Mouse (Mus musculus) hindbrain, embryonic 11.5 days (tissue): ENCODE results near the gene Phf14. TPM values are rescaled to one million over a fixed set of nuclear protein-coding genes. Genes with fewer than 3 reads are reported as not detected.
A peak's percentile ranks its signal among the peaks of the same experiment; 100 is the strongest.

Source experiments
- ATAC-seq: fragments of 200-750 bp; cut with Nextera tagmentation; 2 replicates; pipeline ENCODE4 v1.8.0; 2017; ENCODE audit warnings: mild to moderate bottlenecking, moderate TSS enrichment, moderate library complexity; ENCODE audit not compliant: low FRiP score
- DNase-seq: peaks from one replicate; pipeline ENCODE4 v3.0.0-alpha.2; 2015; ENCODE audit warnings: low spot score
- H3K27ac ChIP-seq: fragments of 300-500 bp; sonication (generic); 2 replicates; pipeline ENCODE4 v1.5.1; 2014; ENCODE audit warnings: mild to moderate bottlenecking, low read depth, low read length
- H3K27me3 ChIP-seq: fragments of 300-500 bp; sonication (generic); 2 replicates; pipeline ENCODE4 v1.6.1; 2014; ENCODE audit warnings: mild to moderate bottlenecking, low read length, moderate library complexity, mixed read lengths; ENCODE audit not compliant: control insufficient read depth, insufficient read depth
- H3K36me3 ChIP-seq: fragments of 300-500 bp; sonication (generic); 2 replicates; pipeline ENCODE4 v1.6.1; 2014; ENCODE audit warnings: mild to moderate bottlenecking, low read length, moderate library complexity, mixed read lengths; ENCODE audit not compliant: control insufficient read depth, insufficient read depth
- H3K4me1 ChIP-seq: fragments of 300-500 bp; sonication (generic); replicated peaks from 2 replicates; pipeline ENCODE4 v1.6.1; 2014; ENCODE audit warnings: low read length, mixed read lengths; ENCODE audit not compliant: control insufficient read depth, insufficient read depth
- H3K4me2 ChIP-seq: fragments of 300-500 bp; sonication (generic); replicated peaks from 2 replicates; pipeline ENCODE4 v1.6.1; 2014; ENCODE audit warnings: mild to moderate bottlenecking, low read depth, low read length
- H3K4me3 ChIP-seq: fragments of 300-500 bp; sonication (generic); 2 replicates; pipeline ENCODE4 v1.5.1; 2014; ENCODE audit warnings: low read depth, low read length
- H3K9ac ChIP-seq: fragments of 300-500 bp; sonication (generic); 2 replicates; pipeline ENCODE4 v1.6.1; 2014; ENCODE audit warnings: low read depth, low read length
- H3K9me3 ChIP-seq: fragments of 300-500 bp; sonication (generic); 2 replicates; pipeline ENCODE4 v1.6.1; 2016; ENCODE audit warnings: low read length; ENCODE audit not compliant: control insufficient read depth
- WGBS: fragments of 180-500 bp; shearing (Covaris S2); extraction: QIAGEN DNeasy Blood & Tissue Kit; methylation state at CpG from one replicate; pipeline ENCODE4 v1.1.7; 2014; 5-methylcytosine and 5-hydroxymethylcytosine counted together
- polyA plus RNA-seq: library from polyadenylated mRNA; unstranded; fragments of >200 nt; fragmentation: Nextera tagmentation; extraction: Ambion mirVana; gene quantifications from 2 replicates; pipeline ENCODE4 v1.2.1, GENCODE M21; 2014

Gene Phf14
- polyA plus RNA-seq, 1 experiment from 2014 or later: 121 TPM

GRCm38 (mm10) chr6:12084721-12085120 lies 177.1 kb downstream of the Phf14 start:
- no peaks in the 10 kb centered on the region for H3K9me3 ChIP-seq
- H3K27ac ChIP-seq: no peak overlapping the region
- no peaks in the 10 kb centered on the region for H3K4me1 ChIP-seq
- no peaks in the 10 kb centered on the region for H3K27me3 ChIP-seq
- ATAC-seq (no peak), DNase-seq (no peak)
- WGBS: 84% methylated on average over 5 of the region's 5 CpGs
- H3K4me2 ChIP-seq: no peak overlapping the region
- no peaks in the 10 kb centered on the region for H3K36me3 ChIP-seq
- H3K4me3 ChIP-seq: no peak overlapping the region
- no peak overlapping the region for H3K9ac ChIP-seq

GRCm38 (mm10) chr6:12089439-12089992 lies 181.9 kb downstream of the Phf14 start:
- no peak overlapping the region for H3K27ac ChIP-seq
- H3K4me1 ChIP-seq: no peaks in the 10 kb centered on the region
- no peaks in the 10 kb centered on the region for H3K9me3 ChIP-seq
- no peak overlapping the region for H3K9ac ChIP-seq
- H3K4me2 ChIP-seq: no peak overlapping the region
- WGBS: 64% methylated on average over 3 of the region's 3 CpGs
- no peak for DNase-seq
- H3K36me3 ChIP-seq: no peaks in the 10 kb centered on the region
- H3K4me3 ChIP-seq: no peak overlapping the region
- H3K27me3 ChIP-seq: no peaks in the 10 kb centered on the region
- no peak; the same call in 1 of the 2 replicates for ATAC-seq

- H3K36me3 ChIP-seq: no peaks in the 10 kb centered on the region
- H3K9me3 ChIP-seq: no peaks in the 10 kb centered on the region
- no peak for DNase-seq
- H3K27me3 ChIP-seq: no peaks in the 10 kb centered on the region
- H3K9ac ChIP-seq: no peak overlapping the region
- 88% methylated on average over 1 of the region's 1 CpGs for WGBS
- ATAC-seq: no peak
- H3K27ac ChIP-seq: no peak overlapping the region
- no peak overlapping the region for H3K4me3 ChIP-seq
- H3K4me2 ChIP-seq: no peak overlapping the region
- no peaks in the 10 kb centered on the region for H3K4me1 ChIP-seq
These were observed 188.1 kb downstream of the Phf14 start for GRCm38 (mm10) chr6:12095716-12096115.

- H3K4me2 ChIP-seq: no peak overlapping the region
- H3K27me3 ChIP-seq: no peaks in the 10 kb centered on the region
- ATAC-seq (no peak), DNase-seq (no peak)
- no peak overlapping the region for H3K9ac ChIP-seq
- no peak overlapping the region for H3K4me3 ChIP-seq
- H3K27ac ChIP-seq: no peak overlapping the region
- WGBS: 45% methylated on average over 4 of the region's 4 CpGs
- no peaks in the 10 kb centered on the region for H3K9me3 ChIP-seq
- no peaks in the 10 kb centered on the region for H3K4me1 ChIP-seq
- no peaks in the 10 kb centered on the region for H3K36me3 ChIP-seq
These were observed 189.5 kb downstream of the Phf14 start for GRCm38 (mm10) chr6:12097125-12097524.

DNA sequence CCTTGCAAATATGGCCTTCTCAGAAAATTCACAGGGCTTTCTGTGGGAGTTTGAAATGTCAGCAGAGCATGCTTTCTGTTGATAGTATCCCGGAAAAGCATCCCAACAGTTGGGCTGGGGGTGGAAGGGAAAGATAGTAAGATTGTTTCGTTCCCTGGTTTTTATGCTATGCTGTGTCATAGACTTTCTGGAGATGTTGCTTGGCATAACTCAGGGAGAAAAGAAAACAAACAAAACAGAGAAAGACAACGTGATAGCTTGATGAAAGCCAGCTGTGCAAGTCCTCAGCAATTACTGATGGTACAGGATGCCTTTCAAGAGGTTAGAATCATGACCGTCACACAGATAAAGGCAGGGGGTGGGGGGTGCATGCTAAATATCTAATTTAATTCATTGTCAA lies 197.5 kb downstream of the Phf14 start:
- ATAC-seq: no peak
- 76% methylated on average over 4 of the region's 4 CpGs for WGBS
- no peak overlapping the region for H3K27ac ChIP-seq

GRCm38 (mm10) chr6:12107326-12107725 lies 199.7 kb downstream of the Phf14 start:
- no peaks in the 10 kb centered on the region for H3K27me3 ChIP-seq
- H3K4me3 ChIP-seq: no peak overlapping the region
- ATAC-seq: no peak
- H3K4me2 ChIP-seq: no peak overlapping the region
- H3K4me1 ChIP-seq: no peaks in the 10 kb centered on the region
- H3K9ac ChIP-seq: no peak overlapping the region
- H3K9me3 ChIP-seq: no peaks in the 10 kb centered on the region
- H3K27ac ChIP-seq: no peak overlapping the region
- no peaks in the 10 kb centered on the region for H3K36me3 ChIP-seq
- DNase-seq: no peak
- 66% methylated on average over 10 of the region's 10 CpGs for WGBS

More for the DNA sequence above, 197.5 kb downstream of the Phf14 start:
- H3K36me3 ChIP-seq: no peaks in the 10 kb centered on the region
- H3K9ac ChIP-seq: no peak overlapping the region
- no peaks in the 10 kb centered on the region for H3K9me3 ChIP-seq
- H3K4me2 ChIP-seq: no peak overlapping the region
- no peaks in the 10 kb centered on the region for H3K27me3 ChIP-seq
- no peaks in the 10 kb centered on the region for H3K4me1 ChIP-seq
- H3K4me3 ChIP-seq: no peak overlapping the region
- DNase-seq: no peak

DNA sequence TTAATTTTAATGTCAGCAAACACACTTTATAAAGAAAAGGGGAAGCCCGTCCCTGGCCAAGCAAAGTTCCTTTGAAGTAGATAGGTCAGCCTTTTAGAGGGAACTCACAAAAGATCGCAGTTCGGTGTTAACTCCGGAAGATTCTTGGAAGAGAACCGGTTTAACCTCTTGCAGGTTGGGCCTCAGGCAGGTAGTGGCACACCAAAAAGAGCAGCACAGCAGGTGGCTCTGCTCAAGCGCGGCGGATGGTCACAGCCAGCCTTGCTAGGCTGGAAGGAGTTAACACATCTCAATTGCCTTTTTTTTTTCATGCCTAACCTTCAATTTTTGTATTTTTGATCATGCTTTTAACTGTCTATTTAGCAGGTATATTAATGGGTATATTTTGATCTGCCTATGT lies 200.2 kb downstream of the Phf14 start:
- WGBS: 19% methylated on average over 8 of the region's 8 CpGs
- Histone ChIP-seq H3K27me3 (no peaks in the 10 kb centered on the region), H3K9me3 (no peaks in the 10 kb centered on the region), H3K4me1 (no peaks in the 10 kb centered on the region), H3K9ac (no peak overlapping the region), H3K27ac (no peak overlapping the region), H3K36me3 (no peaks in the 10 kb centered on the region), H3K4me3 (no peak overlapping the region), H3K4me2 (no peak overlapping the region)
- ATAC-seq: no peak
- no peak for DNase-seq

GRCm38 (mm10) chr6:12116926-12117818 lies 209.6 kb downstream of the Phf14 start:
- Histone ChIP-seq H3K4me2 (no peak overlapping the region), H3K4me1 (peaks cover 3% of the 10 kb centered on the region; the same call in 1 of the 2 replicates), H3K27me3 (no peaks in the 10 kb centered on the region), H3K4me3 (no peak overlapping the region), H3K36me3 (no peaks in the 10 kb centered on the region), H3K27ac (peak overlapping the region; percentile 61), H3K9me3 (no peaks in the 10 kb centered on the region), H3K9ac (no peak overlapping the region)
- 41% methylated on average over 11 of the region's 11 CpGs for WGBS
- peak; percentile 53 for ATAC-seq
- peak; percentile 14 for DNase-seq
